ENCODE assay signal across 20 mouse cellular contexts in the genomic region with DNA sequence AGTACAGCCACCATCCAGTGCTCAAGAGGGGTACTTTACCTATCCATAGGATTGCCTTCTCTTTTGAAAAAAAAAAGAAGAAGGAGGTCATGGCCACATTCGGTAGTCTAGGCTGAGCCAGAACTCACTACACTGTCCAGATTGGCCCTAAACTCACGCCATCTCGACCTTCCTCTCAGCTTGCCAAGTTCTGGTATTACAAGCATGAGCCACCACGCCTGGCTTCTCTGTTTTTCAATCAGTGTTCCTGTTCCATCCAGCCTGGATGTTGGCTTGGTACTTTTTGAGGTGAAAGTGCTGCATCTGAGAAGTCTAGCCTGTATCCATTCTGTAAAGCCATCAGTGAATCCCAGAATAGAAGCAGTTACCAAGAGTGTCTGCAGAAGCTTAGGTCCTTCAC. TPM values are rescaled to one million over a fixed set of nuclear protein-coding genes. Genes with fewer than 3 reads are reported as not detected.
"Had no signal": no experiment of that assay in that cellular context is flagged by ENCODE, and none has a peak within 500 bp of the region (broad histone marks: within the 10 kb centered on the region; RNA-seq: fewer than 3 reads in every experiment).

No protein-coding gene starts in this region.

- H3K27ac ChIP-seq: kidney, embryonic 15.5 days; limb, embryonic 15.5 days; liver, embryonic 15.5 days; macrophage; midbrain, embryonic 12.5 days; neural tube, embryonic 15.5 days had no signal

- H3K27me3 ChIP-seq: kidney, embryonic 15.5 days; limb, embryonic 15.5 days; midbrain, embryonic 12.5 days; neural tube, embryonic 15.5 days had no signal

- H3K9me3 ChIP-seq: kidney, embryonic 15.5 days; limb, embryonic 15.5 days; liver, embryonic 15.5 days; midbrain, embryonic 12.5 days; neural tube, embryonic 15.5 days had no signal

- H3K4me3 ChIP-seq: kidney, embryonic 15.5 days; limb, embryonic 15.5 days; liver, embryonic 15.5 days; midbrain, embryonic 12.5 days; neural tube, embryonic 15.5 days had no signal

- H3K9ac ChIP-seq: kidney, embryonic 15.5 days; limb, embryonic 15.5 days; liver, embryonic 15.5 days; lung, embryonic 14.5 days; midbrain, embryonic 12.5 days; neural tube, embryonic 15.5 days had no signal

- H3K4me2 ChIP-seq: kidney, embryonic 15.5 days; limb, embryonic 15.5 days; liver, embryonic 15.5 days; lung, embryonic 14.5 days; midbrain, embryonic 12.5 days; neural tube, embryonic 15.5 days had no signal

- DNase-seq: kidney, adult 11 months; kidney, postnatal 14 days; layer of hippocampus, postnatal 36 days; lung, embryonic 14.5 days; lung, postnatal 14 days; right cerebral cortex, adult 18-20 months; spleen, adult 18-20 months; thymus, adult 18-20 months; thymus, postnatal 14 days had no signal

RNA-seq across cellular contexts. Expression of a gene that starts 42.9 kb away (rescaled TPM):
- polyA plus RNA-seq: kidney, embryonic 15.5 days; large intestine, adult 2 months; limb, embryonic 11.5 days; limb, embryonic 15.5 days; liver, embryonic 15.5 days; lung, embryonic 14.5 days; macrophage; midbrain, postnatal 0 days; neural tube, embryonic 11.5 days; neural tube, embryonic 15.5 days; stomach, embryonic 14.5 days had no signal
